In genomic region chr2:160529306-160529705, GRCm38 (mm10) we compare ENCODE assay signal across 20 mouse cellular contexts.
DNase-seq lines count a peak whose midpoint lies in the region; ATAC-seq and TF ChIP-seq lines count a peak whose summit lies in the region.
"Had no signal": no experiment of that assay in that cellular context is flagged by ENCODE, and none has a peak within 500 bp of the region (broad histone marks: within the 10 kb centered on the region; RNA-seq: fewer than 3 reads in every experiment).

No protein-coding gene starts in this region.

- H3K9ac ChIP-seq in lung, embryonic 14.5 days: no peak overlapping the region
- H3K9ac ChIP-seq in lung, postnatal 0 days (replicated peaks; ENCODE audit: low read depth): no peak overlapping the region
- H3K9ac ChIP-seq in neural tube, embryonic 15.5 days (replicated peaks): no peak overlapping the region
- H3K9ac ChIP-seq: embryonic facial prominence, embryonic 15.5 days; forebrain, postnatal 0 days; hindbrain, embryonic 15.5 days; kidney, embryonic 15.5 days; limb, embryonic 12.5 days; liver, embryonic 13.5 days; neural tube, embryonic 12.5 days had no signal

- no peak overlapping the region for H3K27ac ChIP-seq in lung, embryonic 14.5 days (ENCODE audit: low read depth)
- no peak overlapping the region for H3K27ac ChIP-seq in lung, postnatal 0 days (ENCODE audit: low read length)
- no peak overlapping the region for H3K27ac ChIP-seq in neural tube, embryonic 15.5 days (replicated peaks)
- H3K27ac ChIP-seq: embryonic facial prominence, embryonic 15.5 days; hindbrain, embryonic 15.5 days; kidney, embryonic 15.5 days; limb, embryonic 12.5 days; liver, embryonic 13.5 days; neural tube, embryonic 12.5 days had no signal

- TF ChIP-seq CTCF in lung, embryonic 14.5 days (IDR thresholded peaks at IDR 0.05; ENCODE audit: low read depth): no peak
- no peak for TF ChIP-seq CTCF in lung, postnatal 0 days (IDR thresholded peaks at IDR 0.05)
- TF ChIP-seq CTCF in brain, embryonic 14.5 days (IDR thresholded peaks at IDR 0.05; ENCODE audit: borderline replicate concordance, extremely low read depth, insufficient read depth, insufficient read length): no peak

- H3K27me3 ChIP-seq in lung, embryonic 14.5 days (ENCODE audit: insufficient read depth, low read length): no peaks in the 10 kb centered on the region
- H3K27me3 ChIP-seq in lung, postnatal 0 days (replicated peaks; ENCODE audit: insufficient read depth, low read length): no peaks in the 10 kb centered on the region
- peaks cover 60% of the 10 kb centered on the region for H3K27me3 ChIP-seq in neural tube, embryonic 15.5 days (replicated peaks)
- H3K27me3 ChIP-seq: embryonic facial prominence, embryonic 15.5 days; kidney, embryonic 15.5 days; limb, embryonic 12.5 days; liver, embryonic 13.5 days had no signal

- H3K4me3 ChIP-seq in lung, embryonic 14.5 days (ENCODE audit: low read depth, low read length): no peak overlapping the region
- H3K4me3 ChIP-seq in lung, postnatal 0 days (ENCODE audit: low read depth, low read length): no peak overlapping the region
- H3K4me3 ChIP-seq in neural tube, embryonic 15.5 days (replicated peaks): no peak overlapping the region
- H3K4me3 ChIP-seq: embryonic facial prominence, embryonic 15.5 days; hindbrain, embryonic 15.5 days; kidney, embryonic 15.5 days; limb, embryonic 12.5 days; liver, embryonic 13.5 days; neural tube, embryonic 12.5 days had no signal

- no peaks in the 10 kb centered on the region for H3K9me3 ChIP-seq in lung, embryonic 14.5 days (ENCODE audit: low read depth, low read length)
- no peaks in the 10 kb centered on the region for H3K9me3 ChIP-seq in lung, postnatal 0 days (ENCODE audit: low read length)
- no peaks in the 10 kb centered on the region for H3K9me3 ChIP-seq in neural tube, embryonic 15.5 days (replicated peaks)
- H3K9me3 ChIP-seq: embryonic facial prominence, embryonic 15.5 days; hindbrain, embryonic 15.5 days; kidney, embryonic 15.5 days; limb, embryonic 12.5 days; liver, embryonic 13.5 days; neural tube, embryonic 12.5 days had no signal

- DNase-seq in cerebellum, postnatal 14 days: peak; percentile 40 to 70
- no peak for DNase-seq in cerebellum, postnatal 36 days
- DNase-seq in lung, embryonic 14.5 days: peak; percentile 38
- no peak for DNase-seq in lung, postnatal 0 days (ENCODE audit: low spot score)
- peak; percentile 17 for DNase-seq in brain, embryonic 14.5 days (ENCODE audit: low read depth)
- peak; percentile 40 for DNase-seq in heart, postnatal 4 days
- no peak for DNase-seq in cerebellum, adult 11-12 months
- DNase-seq: cerebellum, adult 9-11 months; forebrain, postnatal 0 days; gastrocnemius, postnatal 36 days; liver, embryonic 13.5 days; spleen, adult 18-20 months; thymus, postnatal 4 days had no signal

- H3K4me2 ChIP-seq in lung, embryonic 14.5 days: no peak overlapping the region
- H3K4me2 ChIP-seq in lung, postnatal 0 days (replicated peaks; ENCODE audit: low read depth, low read length): no peak overlapping the region
- H3K4me2 ChIP-seq in neural tube, embryonic 15.5 days: no peak overlapping the region
- H3K4me2 ChIP-seq: embryonic facial prominence, embryonic 15.5 days; hindbrain, embryonic 15.5 days; kidney, embryonic 15.5 days; limb, embryonic 12.5 days; liver, embryonic 13.5 days; neural tube, embryonic 12.5 days had no signal

- H3K4me1 ChIP-seq in lung, embryonic 14.5 days (ENCODE audit: insufficient read depth): no peaks in the 10 kb centered on the region
- no peaks in the 10 kb centered on the region for H3K4me1 ChIP-seq in lung, postnatal 0 days (ENCODE audit: insufficient read depth, low read depth, low read length)
- H3K4me1 ChIP-seq in neural tube, embryonic 15.5 days: 0 out of 2 replicates have a peak, but pooled peaks cover 6% of the 10 kb centered on the region
- H3K4me1 ChIP-seq: hindbrain, embryonic 15.5 days; liver, embryonic 13.5 days had no signal

- TF ChIP-seq POLR2A in brain, embryonic 14.5 days (IDR thresholded peaks at IDR 0.05; ENCODE audit: borderline replicate concordance, extremely low read depth, insufficient read depth, insufficient read length, poor library complexity, severe bottlenecking): no peak

- no peak for TF ChIP-seq EP300 in lung, postnatal 0 days (IDR thresholded peaks at IDR 0.05)

- no peak for ATAC-seq in lung, embryonic 14.5 days (ENCODE audit: insufficient read depth)
- no peak for ATAC-seq in lung, postnatal 0 days
- no peak for ATAC-seq in neural tube, embryonic 15.5 days (ENCODE audit: low FRiP score)
- ATAC-seq: forebrain, postnatal 0 days; intestine, embryonic 16.5 days had no signal

- no peaks in the 10 kb centered on the region for H3K36me3 ChIP-seq in lung, embryonic 14.5 days (ENCODE audit: insufficient read depth)
- no peaks in the 10 kb centered on the region for H3K36me3 ChIP-seq in lung, postnatal 0 days (ENCODE audit: insufficient read depth, low read length)
- no peaks in the 10 kb centered on the region for H3K36me3 ChIP-seq in neural tube, embryonic 15.5 days
- H3K36me3 ChIP-seq: embryonic facial prominence, embryonic 15.5 days; hindbrain, embryonic 15.5 days; kidney, embryonic 15.5 days; limb, embryonic 12.5 days; liver, embryonic 13.5 days; neural tube, embryonic 12.5 days had no signal

- 33% methylated on average over 7 of the region's 7 CpGs for WGBS in lung, embryonic 14.5 days
- WGBS in lung, postnatal 0 days: 33% methylated on average over 7 of the region's 7 CpGs
- WGBS in neural tube, embryonic 15.5 days: 67% methylated on average over 7 of the region's 7 CpGs

Comparison
In these comparisons a context has a peak if more than half of its experiments do, and no peak if none do; other contexts are left out.
1. DNase-seq: peak in cerebellum, postnatal 14 days (2 of 2), lung, embryonic 14.5 days (single experiment), brain, embryonic 14.5 days (single experiment) and heart, postnatal 4 days (single experiment); none in cerebellum, postnatal 36 days (0 of 2), lung, postnatal 0 days (single experiment) and cerebellum, adult 11-12 months (single experiment).